In the genomic region with DNA sequence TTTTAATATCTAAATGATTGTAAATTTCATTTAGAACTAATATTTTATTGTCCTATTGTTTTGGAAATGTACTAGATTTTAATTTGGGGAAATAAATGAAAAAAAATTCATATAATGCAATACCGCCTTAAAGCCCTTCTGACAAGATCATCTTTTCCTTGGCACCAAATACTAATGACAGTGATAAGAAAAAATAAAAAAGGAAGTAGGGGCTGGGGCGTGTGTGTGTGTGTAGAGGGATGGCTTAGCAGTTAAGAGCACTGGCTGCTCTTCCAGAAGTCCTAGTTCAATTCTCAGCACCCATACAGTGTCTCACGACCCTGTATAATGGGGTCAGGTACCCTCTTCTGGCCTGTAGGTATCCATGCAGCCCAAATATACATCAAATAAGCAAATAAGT, we compare ENCODE assay signal across 32 mouse cellular contexts.
"Had no signal": no experiment of that assay in that cellular context is flagged by ENCODE, and none has a peak within 500 bp of the region (broad histone marks: within the 10 kb centered on the region; RNA-seq: fewer than 3 reads in every experiment).

No protein-coding gene starts in this region.

- ATAC-seq: hindbrain, embryonic 16.5 days; hindbrain, postnatal 0 days; inflammation-experienced regulatory T-cells, adult 6 months; intestine, embryonic 15.5 days; intestine, embryonic 16.5 days; intestine, postnatal 0 days had no signal

- H3K27ac ChIP-seq: heart, embryonic 15.5 days; hindbrain, embryonic 10.5 days; hindbrain, embryonic 12.5 days; hindbrain, embryonic 13.5 days; hindbrain, embryonic 14.5 days; hindbrain, embryonic 15.5 days; hindbrain, postnatal 0 days; intestine, embryonic 15.5 days; kidney, embryonic 15.5 days; kidney, postnatal 0 days; layer of hippocampus, adult 2 months; left cerebral cortex, adult 2 months had no signal

- H3K36me3 ChIP-seq: heart, embryonic 15.5 days; hindbrain, embryonic 10.5 days; hindbrain, embryonic 12.5 days; hindbrain, embryonic 13.5 days; hindbrain, embryonic 15.5 days; intestine, embryonic 15.5 days; kidney, embryonic 15.5 days had no signal

- H3K4me3 ChIP-seq: heart, embryonic 15.5 days; hindbrain, embryonic 10.5 days; hindbrain, embryonic 12.5 days; hindbrain, embryonic 13.5 days; hindbrain, embryonic 15.5 days; intestine, embryonic 15.5 days; kidney, embryonic 15.5 days; layer of hippocampus, adult 2 months; left cerebral cortex, adult 2 months had no signal

- H3K4me2 ChIP-seq: heart, embryonic 15.5 days; hindbrain, embryonic 12.5 days; hindbrain, embryonic 13.5 days; hindbrain, embryonic 14.5 days; hindbrain, embryonic 15.5 days; intestine, embryonic 15.5 days; kidney, embryonic 15.5 days had no signal

- H3K4me1 ChIP-seq: heart, embryonic 15.5 days; hindbrain, embryonic 10.5 days; hindbrain, embryonic 12.5 days; hindbrain, embryonic 13.5 days; hindbrain, embryonic 15.5 days; intestine, embryonic 15.5 days had no signal

- H3K9ac ChIP-seq: heart, embryonic 15.5 days; hindbrain, embryonic 12.5 days; hindbrain, embryonic 13.5 days; hindbrain, embryonic 14.5 days; hindbrain, embryonic 15.5 days; intestine, embryonic 15.5 days; kidney, embryonic 15.5 days had no signal

- H3K9me3 ChIP-seq: heart, embryonic 15.5 days; hindbrain, embryonic 10.5 days; hindbrain, embryonic 12.5 days; hindbrain, embryonic 13.5 days; hindbrain, embryonic 15.5 days; intestine, embryonic 15.5 days; kidney, embryonic 15.5 days had no signal

- DNase-seq: heart, postnatal 10 days; heart, postnatal 14 days; heart, postnatal 36 days; heart, postnatal 4 days; kidney, adult 11 months; kidney, adult 18-20 months; kidney, adult 2 months; kidney, adult 8-10 months; kidney, adult 9 months; kidney, postnatal 10 days; kidney, postnatal 14 days; kidney, postnatal 25 days; kidney, postnatal 36 days; kidney, postnatal 4 days; layer of hippocampus, adult 9-11 months; layer of hippocampus, postnatal 36 days had no signal

- H3K27me3 ChIP-seq: heart, embryonic 15.5 days; hindbrain, embryonic 12.5 days; hindbrain, embryonic 13.5 days; hindbrain, embryonic 15.5 days; intestine, embryonic 15.5 days; kidney, embryonic 15.5 days had no signal
